Mouse (Mus musculus): ENCODE results near the gene 2210408I21Rik. TPM values are rescaled to one million over a fixed set of nuclear protein-coding genes. Genes with fewer than 3 reads are reported as not detected.

The 2210408I21Rik gene
- polyA plus RNA-seq, 1 experiment from 2014 or later: 13.2 TPM

DNA sequence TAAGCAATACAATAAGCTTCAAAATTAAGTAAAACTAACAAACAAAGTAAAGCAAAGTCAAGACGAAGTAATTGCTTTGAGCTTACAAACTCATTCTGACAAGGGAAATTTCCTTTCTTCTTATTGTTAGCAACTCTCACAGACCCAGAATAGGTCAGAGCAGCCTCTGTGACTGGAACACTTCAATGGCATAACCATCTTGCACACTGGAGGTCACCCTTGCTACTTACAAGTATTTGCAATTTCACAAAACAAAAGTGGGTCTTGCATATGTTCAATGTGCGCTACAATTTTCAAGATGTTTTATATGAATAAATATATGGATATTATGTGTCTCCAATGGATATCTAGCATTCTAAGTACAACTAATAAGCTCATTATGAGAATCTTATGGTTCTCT, 265.4 kb downstream of the 2210408I21Rik start:
- Histone ChIP-seq H3K9me3 (no peaks in the 10 kb centered on the region), H3K27ac (no peak overlapping the region), H3K4me1 (peaks cover 18% of the 10 kb centered on the region), H3K9ac (no peak overlapping the region), H3K4me2 (no peak overlapping the region), H3K36me3 (replicated peaks) (no peaks in the 10 kb centered on the region), H3K4me3 (replicated peaks) (no peak overlapping the region), H3K27me3 (no peaks in the 10 kb centered on the region)
- no peak for ATAC-seq (ENCODE audit: low FRiP score)
- 42% methylated on average over 2 of the region's 2 CpGs for WGBS

DNA sequence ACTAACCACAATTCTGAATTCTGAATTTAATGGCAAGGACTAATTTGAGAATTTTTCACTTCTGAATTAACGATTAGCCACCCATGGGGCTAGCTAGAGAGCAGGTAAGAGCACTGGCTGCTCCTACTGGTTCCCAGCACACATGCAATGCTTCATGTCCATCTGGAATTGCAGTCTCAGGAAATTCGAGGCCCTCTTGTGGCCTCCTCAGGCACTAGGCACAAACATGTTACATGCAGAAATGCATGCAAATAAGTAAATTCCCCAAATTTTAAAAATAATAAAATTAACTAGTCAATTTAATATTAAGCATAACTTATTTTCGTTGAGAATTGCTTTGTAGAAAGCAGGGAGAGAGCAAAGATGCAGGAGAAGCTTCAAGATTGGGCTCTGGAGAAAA, 273.2 kb downstream of the 2210408I21Rik start:
- Histone ChIP-seq H3K36me3 (replicated peaks) (no peaks in the 10 kb centered on the region), H3K4me3 (replicated peaks) (no peak overlapping the region), H3K27me3 (no peaks in the 10 kb centered on the region), H3K9me3 (no peaks in the 10 kb centered on the region), H3K27ac (no peak overlapping the region), H3K9ac (no peak overlapping the region), H3K4me1 (peaks cover 5% of the 10 kb centered on the region), H3K4me2 (no peak overlapping the region)
- WGBS: 67% methylated on average over 3 of the region's 3 CpGs
- ATAC-seq (ENCODE audit: low FRiP score): no peak

DNA sequence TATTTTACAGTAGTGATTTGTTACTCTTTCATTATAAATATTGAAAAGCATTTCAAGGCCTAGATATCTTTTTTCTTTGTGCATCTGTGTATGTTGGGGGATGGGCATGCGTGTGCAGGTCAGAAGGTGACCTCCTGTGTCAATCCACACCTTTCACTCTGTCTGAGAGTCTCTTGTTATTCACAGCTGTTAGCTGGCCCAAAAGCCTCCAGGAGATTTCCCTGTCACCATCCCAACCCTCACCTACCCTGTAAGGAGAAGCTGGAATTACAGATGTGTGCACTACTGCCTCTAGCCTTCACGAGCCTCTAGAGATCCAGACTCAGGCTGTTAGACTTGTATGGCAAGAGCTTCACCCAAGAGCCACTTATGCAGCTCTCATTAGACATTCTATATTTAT, 274.5 kb downstream of the 2210408I21Rik start:
- ATAC-seq (ENCODE audit: low FRiP score): 0 out of 2 replicates have a peak, but pooled peaks have one; percentile 20
- no peak overlapping the region for H3K27ac ChIP-seq
- no peaks in the 10 kb centered on the region for H3K36me3 ChIP-seq (replicated peaks)
- no peaks in the 10 kb centered on the region for H3K27me3 ChIP-seq
- H3K9me3 ChIP-seq: no peaks in the 10 kb centered on the region
- no peak overlapping the region for H3K9ac ChIP-seq
- H3K4me3 ChIP-seq (replicated peaks): no peak overlapping the region
- peaks cover 5% of the 10 kb centered on the region for H3K4me1 ChIP-seq
- H3K4me2 ChIP-seq: no peak overlapping the region
- 70% methylated on average over 2 of the region's 2 CpGs for WGBS

DNA sequence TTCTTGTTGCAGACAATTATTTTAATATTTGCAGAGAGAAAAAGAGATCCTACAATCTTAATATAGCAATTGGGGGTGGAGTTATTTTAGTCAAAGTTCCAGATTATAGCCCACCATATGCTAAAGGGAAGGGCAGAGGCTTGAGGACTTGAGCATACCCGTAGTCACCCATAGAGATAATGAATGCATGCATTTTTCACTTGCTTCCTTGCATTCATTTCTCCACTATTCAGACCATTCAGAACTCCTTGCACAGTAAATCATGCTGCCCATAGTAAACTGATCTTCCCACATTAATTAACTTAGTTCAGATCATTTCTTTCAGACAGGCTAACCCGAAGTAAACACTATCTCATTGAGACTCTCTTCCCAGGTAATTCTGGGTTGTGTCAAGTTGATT, 277.5 kb downstream of the 2210408I21Rik start:
- no peak overlapping the region for H3K27ac ChIP-seq
- 27% methylated on average over 2 of the region's 2 CpGs for WGBS
- no peak overlapping the region for H3K4me3 ChIP-seq (replicated peaks)
- H3K4me2 ChIP-seq: no peak overlapping the region
- H3K9ac ChIP-seq: no peak overlapping the region
- H3K27me3 ChIP-seq: no peaks in the 10 kb centered on the region
- H3K9me3 ChIP-seq: no peaks in the 10 kb centered on the region
- ATAC-seq (ENCODE audit: low FRiP score): 0 out of 2 replicates have a peak, but pooled peaks have one; percentile 30
- H3K4me1 ChIP-seq: peaks cover 5% of the 10 kb centered on the region
- no peaks in the 10 kb centered on the region for H3K36me3 ChIP-seq (replicated peaks)

DNA sequence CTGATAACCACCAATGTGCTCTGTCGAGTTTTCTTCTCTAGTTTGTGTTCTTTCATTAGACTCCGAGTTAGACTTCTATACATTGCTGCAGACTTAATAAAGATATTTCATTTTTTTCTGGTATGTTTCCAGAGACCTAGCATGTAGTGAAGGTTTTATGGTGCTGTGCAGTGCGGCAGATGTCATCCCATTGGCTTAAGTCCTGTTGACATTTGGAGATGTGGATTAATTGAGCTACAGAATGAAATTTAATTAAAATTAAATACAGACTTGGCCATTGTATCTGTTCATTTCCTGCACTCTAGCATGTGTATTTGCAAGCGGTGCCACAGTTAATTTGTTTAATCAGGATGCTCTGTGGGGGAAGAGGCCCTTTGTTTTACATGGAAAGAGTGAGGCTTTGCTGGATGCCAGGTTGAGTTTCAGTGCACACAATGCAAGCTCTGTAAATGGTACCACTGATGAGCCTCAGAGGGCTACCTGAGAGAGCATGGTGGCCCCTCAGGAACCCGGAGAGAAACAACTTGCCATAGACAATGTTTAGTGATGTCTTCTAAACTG, 314.7 kb downstream of the 2210408I21Rik start:
- Histone ChIP-seq H3K27ac (no peak overlapping the region), H3K4me2 (no peak overlapping the region), H3K36me3 (replicated peaks) (no peaks in the 10 kb centered on the region), H3K4me3 (replicated peaks) (no peak overlapping the region), H3K4me1 (no peaks in the 10 kb centered on the region), H3K27me3 (no peaks in the 10 kb centered on the region), H3K9me3 (0 out of 2 replicates have a peak, but pooled peaks cover 3% of the 10 kb centered on the region), H3K9ac (no peak overlapping the region)
- ATAC-seq (ENCODE audit: low FRiP score): no peak
- WGBS: 88% methylated on average over 5 of the region's 5 CpGs

DNA sequence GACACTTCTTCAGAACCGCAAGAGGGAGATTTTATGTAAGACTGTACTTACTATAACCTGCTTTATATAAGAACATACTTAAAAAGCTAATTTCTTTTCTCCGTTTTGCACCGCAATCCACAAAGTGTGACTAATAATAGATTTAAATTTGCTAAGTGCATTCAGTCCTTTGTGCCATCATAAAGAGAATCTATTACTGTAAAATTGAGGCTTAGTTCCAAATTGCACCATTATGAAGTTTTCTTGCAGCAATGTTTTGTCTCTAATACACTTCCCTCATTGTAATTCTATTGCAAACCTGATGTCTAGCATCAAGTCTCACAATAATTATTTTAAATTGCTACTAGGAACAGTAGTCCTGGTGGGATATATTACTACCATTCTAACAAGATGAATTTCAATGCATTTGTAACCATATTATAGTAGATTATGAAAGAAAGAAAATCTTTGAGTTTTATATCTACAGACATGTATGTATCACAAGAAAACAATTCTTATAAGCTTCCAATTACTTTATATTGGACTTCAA, 334.8 kb downstream of the 2210408I21Rik start:
- Histone ChIP-seq H3K36me3 (replicated peaks) (no peaks in the 10 kb centered on the region), H3K9me3 (no peaks in the 10 kb centered on the region), H3K4me1 (no peaks in the 10 kb centered on the region), H3K27ac (no peak overlapping the region), H3K4me2 (no peak overlapping the region), H3K9ac (no peak overlapping the region), H3K27me3 (no peaks in the 10 kb centered on the region), H3K4me3 (replicated peaks) (no peak overlapping the region)
- WGBS: 77% methylated on average over 3 of the region's 3 CpGs
- ATAC-seq (ENCODE audit: low FRiP score): peak; percentile 30; the same call in 1 of the 2 replicates

DNA sequence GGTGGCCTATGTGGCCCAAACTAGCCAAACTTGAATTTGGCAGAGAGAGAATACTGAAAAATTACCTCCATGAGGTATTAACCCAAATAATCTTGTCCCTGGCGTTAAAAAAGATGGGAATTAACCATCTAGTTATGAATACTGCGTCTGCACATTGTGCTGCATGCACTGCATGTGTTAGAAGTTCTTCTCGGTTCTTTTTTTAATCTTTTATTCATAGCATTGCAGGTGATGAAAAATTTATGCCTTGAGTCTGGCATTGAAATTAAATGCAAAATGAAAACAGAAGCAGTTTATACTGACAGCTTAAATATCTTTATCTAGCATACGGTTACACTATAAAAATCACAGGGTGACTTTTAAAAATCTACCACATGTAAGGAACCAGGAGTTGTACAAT, 341.1 kb downstream of the 2210408I21Rik start:
- Histone ChIP-seq H3K36me3 (replicated peaks) (no peaks in the 10 kb centered on the region), H3K4me2 (no peak overlapping the region), H3K9me3 (no peaks in the 10 kb centered on the region), H3K27me3 (no peaks in the 10 kb centered on the region), H3K27ac (no peak overlapping the region), H3K4me1 (peaks cover 10% of the 10 kb centered on the region), H3K9ac (no peak overlapping the region), H3K4me3 (replicated peaks) (no peak overlapping the region)
- no peak for ATAC-seq (ENCODE audit: low FRiP score)
- WGBS: 81% methylated on average over 4 of the region's 4 CpGs

DNA sequence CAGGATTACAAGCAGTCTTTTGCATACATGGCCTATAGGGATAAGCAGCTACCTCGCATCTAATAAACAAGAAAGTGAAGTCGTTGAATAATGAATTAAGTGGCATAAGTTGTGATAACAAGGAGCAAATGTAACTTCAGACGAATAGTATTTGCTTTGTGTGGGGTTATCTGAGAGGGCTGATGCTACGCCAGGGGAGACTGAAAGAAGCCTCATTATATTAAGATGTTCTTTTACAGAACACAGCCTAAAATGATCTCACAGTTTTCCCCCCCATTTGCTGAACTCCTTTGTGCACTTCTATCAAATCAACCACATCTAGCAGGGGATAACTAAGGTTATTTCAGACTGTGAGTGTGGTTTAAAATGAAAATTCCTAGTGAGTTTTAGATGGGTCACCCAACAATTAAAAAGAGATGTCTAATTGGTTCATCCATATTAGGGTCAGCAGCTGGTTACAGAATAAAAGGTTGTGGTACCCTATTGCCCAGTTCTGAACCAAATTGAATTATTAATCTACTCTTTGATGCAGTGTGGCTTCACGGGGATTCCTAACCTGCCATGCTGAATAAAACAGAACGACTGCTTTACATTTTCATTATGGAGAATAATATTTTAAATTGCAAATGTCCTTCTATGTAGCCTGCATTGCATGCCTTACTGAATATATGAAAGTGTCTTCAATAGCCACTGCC, 343.2 kb downstream of the 2210408I21Rik start:
- H3K4me3 ChIP-seq (replicated peaks): no peak overlapping the region
- ATAC-seq (ENCODE audit: low FRiP score): peak; percentile 45
- peaks cover 10% of the 10 kb centered on the region for H3K4me1 ChIP-seq
- H3K4me2 ChIP-seq: no peak overlapping the region; the same call in 1 of the 2 replicates
- H3K27me3 ChIP-seq: no peaks in the 10 kb centered on the region
- no peak overlapping the region for H3K27ac ChIP-seq
- no peaks in the 10 kb centered on the region for H3K36me3 ChIP-seq (replicated peaks)
- H3K9me3 ChIP-seq: no peaks in the 10 kb centered on the region
- WGBS: 23% methylated on average over 6 of the region's 6 CpGs
- H3K9ac ChIP-seq: no peak overlapping the region

DNA sequence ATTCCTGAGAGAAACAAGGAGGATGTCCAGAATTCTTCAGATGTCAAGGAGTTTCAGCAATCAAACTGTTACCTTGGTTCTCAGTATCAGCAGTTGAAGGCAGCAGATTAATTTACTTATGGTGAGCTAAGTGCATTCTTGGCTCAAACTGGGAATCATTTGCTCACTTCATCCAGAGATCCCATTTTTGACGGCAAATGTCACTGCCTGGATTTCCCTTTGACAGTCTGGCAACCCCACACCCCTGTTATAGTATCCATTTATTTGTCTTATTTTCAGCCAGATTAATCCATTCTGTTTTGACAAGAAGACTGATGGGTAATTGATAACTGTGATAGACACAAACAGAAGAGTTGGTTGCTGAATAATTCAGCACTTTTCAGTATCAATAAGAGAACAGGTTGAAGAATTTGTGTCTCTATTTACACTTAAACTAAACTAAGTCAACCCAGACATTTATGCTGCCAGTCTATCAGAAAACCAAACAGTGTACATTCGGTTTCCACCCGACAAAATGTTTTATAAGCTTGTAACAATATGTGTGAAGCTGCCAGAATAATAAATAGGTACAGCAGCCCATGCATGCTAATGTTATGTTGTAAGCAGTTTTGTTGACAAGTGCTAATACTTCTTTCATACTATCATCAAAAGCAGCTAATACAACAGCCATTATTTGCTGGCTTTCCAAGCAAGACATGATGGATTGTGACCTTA, 354.8 kb downstream of the 2210408I21Rik start:
- WGBS: 46% methylated on average over 3 of the region's 3 CpGs
- ATAC-seq (ENCODE audit: low FRiP score): peak; percentile 20; the same call in 1 of the 2 replicates
- H3K27me3 ChIP-seq: no peaks in the 10 kb centered on the region
- H3K9ac ChIP-seq: no peak overlapping the region
- no peaks in the 10 kb centered on the region for H3K9me3 ChIP-seq
- no peaks in the 10 kb centered on the region for H3K36me3 ChIP-seq (replicated peaks)
- no peaks in the 10 kb centered on the region for H3K4me1 ChIP-seq
- H3K4me2 ChIP-seq: no peak overlapping the region
- no peak overlapping the region for H3K4me3 ChIP-seq (replicated peaks)
- no peak overlapping the region for H3K27ac ChIP-seq

DNA sequence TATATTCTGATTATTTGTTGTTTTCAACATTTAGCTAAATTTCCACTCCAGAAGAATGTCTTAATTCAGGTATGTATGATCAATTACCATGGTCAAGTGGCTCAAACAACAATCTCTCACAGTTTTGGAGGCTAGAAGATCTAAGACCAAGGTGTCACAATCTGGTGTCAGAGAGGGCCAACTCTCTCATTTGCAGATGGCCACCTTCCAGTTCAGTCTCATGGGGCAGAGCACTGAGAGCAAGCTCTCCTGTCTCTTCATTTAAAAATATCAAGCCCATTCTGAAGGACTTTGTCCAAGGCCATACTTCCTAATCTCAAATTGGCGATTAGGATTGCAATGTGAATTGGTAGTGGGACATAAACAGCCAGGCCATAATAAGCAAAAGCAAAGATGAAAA, 378.7 kb downstream of the 2210408I21Rik start:
- 79% methylated on average over 1 of the region's 1 CpGs for WGBS
- no peak for ATAC-seq (ENCODE audit: low FRiP score)
- Histone ChIP-seq H3K36me3 (replicated peaks) (no peaks in the 10 kb centered on the region), H3K9me3 (no peaks in the 10 kb centered on the region), H3K4me3 (replicated peaks) (no peak overlapping the region), H3K27me3 (no peaks in the 10 kb centered on the region), H3K27ac (no peak overlapping the region), H3K4me1 (no peaks in the 10 kb centered on the region), H3K9ac (no peak overlapping the region), H3K4me2 (no peak overlapping the region)

DNA sequence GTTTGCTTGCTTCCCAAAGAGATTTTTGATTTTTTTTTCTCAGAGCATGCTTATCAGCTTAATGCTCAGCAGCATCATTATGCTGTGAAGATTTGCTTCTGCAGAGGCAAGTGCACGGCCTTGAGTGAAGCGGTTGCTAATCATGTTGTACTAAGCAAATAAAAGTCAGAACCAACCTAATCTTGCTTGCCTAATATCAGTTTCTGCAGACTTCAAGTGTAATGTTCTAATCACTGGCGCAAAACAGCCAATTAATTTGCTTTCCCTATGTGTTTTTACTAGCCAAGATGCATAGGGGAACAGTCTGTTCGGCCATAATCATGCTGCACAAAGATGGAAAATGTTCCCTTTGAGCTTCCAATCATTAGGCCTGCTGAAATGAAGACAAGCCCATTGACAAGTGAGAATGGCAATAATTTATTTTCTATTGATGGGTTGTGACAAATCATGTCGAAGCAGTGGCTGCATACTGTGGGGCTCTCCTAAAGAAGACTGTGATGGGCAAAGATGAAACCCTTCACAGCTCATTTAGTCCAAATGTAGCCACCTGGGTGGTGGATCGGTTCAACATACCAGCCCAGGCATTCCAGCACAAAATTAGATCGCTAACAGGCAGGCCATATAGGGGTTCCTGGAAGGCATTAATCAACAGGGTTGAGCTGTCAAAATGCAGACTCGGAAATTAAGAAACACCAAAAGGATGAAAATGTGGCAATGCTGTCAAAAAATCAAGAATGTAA, 393.8 kb downstream of the 2210408I21Rik start:
- peaks cover 6% of the 10 kb centered on the region for H3K4me1 ChIP-seq
- no peaks in the 10 kb centered on the region for H3K36me3 ChIP-seq (replicated peaks)
- no peaks in the 10 kb centered on the region for H3K9me3 ChIP-seq
- peak; percentile 41; the same call in 1 of the 2 replicates for ATAC-seq (ENCODE audit: low FRiP score)
- H3K27me3 ChIP-seq: no peaks in the 10 kb centered on the region
- H3K4me3 ChIP-seq (replicated peaks): no peak overlapping the region
- H3K9ac ChIP-seq: no peak overlapping the region
- H3K27ac ChIP-seq: no peak overlapping the region
- no peak overlapping the region for H3K4me2 ChIP-seq
- WGBS: 47% methylated on average over 8 of the region's 8 CpGs

DNA sequence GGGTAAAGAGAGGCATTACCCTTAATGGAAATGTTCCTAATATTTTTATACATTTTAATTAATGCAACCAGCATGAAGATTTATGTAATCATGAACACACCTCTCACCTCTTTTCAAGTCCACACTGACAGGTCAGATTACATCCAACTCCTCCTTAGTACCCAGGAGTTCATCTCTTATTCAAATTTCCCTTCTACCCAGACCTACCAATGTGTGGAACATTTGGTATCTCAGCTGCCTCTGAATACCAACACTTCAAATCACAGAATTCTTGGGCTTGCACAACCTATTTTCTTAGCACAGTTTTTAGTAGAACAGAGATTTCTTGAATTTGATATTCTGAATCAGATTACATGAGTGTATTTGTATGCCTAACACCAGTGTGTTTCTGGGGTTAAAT, 394.4 kb downstream of the 2210408I21Rik start:
- no peaks in the 10 kb centered on the region for H3K27me3 ChIP-seq
- H3K4me3 ChIP-seq (replicated peaks): no peak overlapping the region
- no peak overlapping the region for H3K27ac ChIP-seq
- H3K9me3 ChIP-seq: no peaks in the 10 kb centered on the region
- no peak overlapping the region for H3K9ac ChIP-seq
- H3K36me3 ChIP-seq (replicated peaks): no peaks in the 10 kb centered on the region
- H3K4me2 ChIP-seq: no peak overlapping the region
- peaks cover 6% of the 10 kb centered on the region for H3K4me1 ChIP-seq
- ATAC-seq (ENCODE audit: low FRiP score): no peak
